In genomic region chr9:14644956-14645355, GRCm38 (mm10) we compare ENCODE assay signal across 9 mouse cellular contexts. TPM values are rescaled to one million over a fixed set of nuclear protein-coding genes. Genes with fewer than 3 reads are reported as not detected.
DNase-seq lines count a peak whose midpoint lies in the region; ATAC-seq and TF ChIP-seq lines count a peak whose summit lies in the region.
"Had no signal": no experiment of that assay in that cellular context is flagged by ENCODE, and none has a peak within 500 bp of the region (broad histone marks: within the 10 kb centered on the region; RNA-seq: fewer than 3 reads in every experiment).

Gene Amotl1, minus strand, starts transcription at chr9:14645056.

- DNase-seq in kidney, adult 11 months = no peak
- DNase-seq in adrenal gland, adult 8-10 months = no peak
- DNase-seq in layer of hippocampus, postnatal 14 days (ENCODE audit: low spot score in 2 of 2) = no peak
- DNase-seq in T-cell, adult 2 months (ENCODE audit: low spot score) = no peak
- no peak for DNase-seq in right cerebral cortex, adult 18-20 months
- no peak for DNase-seq in lung, postnatal 10 days
- DNase-seq: kidney, postnatal 10 days had no signal

- no peak for TF ChIP-seq POLR2A in embryonic fibroblast, embryonic 13.5 days (IDR thresholded peaks at IDR 0.05; ENCODE audit: low read depth, low read length)

- no peak within 1 kb of the TSS for H3K27ac ChIP-seq in kidney, embryonic 16.5 days (ENCODE audit: low read length)
- H3K27ac ChIP-seq in embryonic fibroblast, embryonic 13.5 days (ENCODE audit: insufficient read depth, low read length) = no peak within 1 kb of the TSS

- no peak for ATAC-seq in kidney, embryonic 16.5 days (ENCODE audit: low FRiP score, low TSS enrichment)

- no peaks in the 10 kb centered on the region for H3K36me3 ChIP-seq in kidney, embryonic 16.5 days (ENCODE audit: insufficient read depth, low read length)

- H3K9me3 ChIP-seq in kidney, embryonic 16.5 days (ENCODE audit: low read length) = no peaks in the 10 kb centered on the region

- TF ChIP-seq CTCF in embryonic fibroblast, embryonic 13.5 days (IDR thresholded peaks at IDR 0.05; ENCODE audit: borderline replicate concordance, insufficient read depth, low read length) = no peak

- no peak within 1 kb of the TSS for H3K9ac ChIP-seq in kidney, embryonic 16.5 days (replicated peaks; ENCODE audit: low read length)

- H3K4me3 ChIP-seq in kidney, embryonic 16.5 days (ENCODE audit: low read length) = no peak within 1 kb of the TSS
- H3K4me3 ChIP-seq in embryonic fibroblast, embryonic 13.5 days (ENCODE audit: insufficient read depth, low read length) = no peak within 1 kb of the TSS

- no peaks in the 10 kb centered on the region for H3K27me3 ChIP-seq in kidney, embryonic 16.5 days (ENCODE audit: insufficient read depth, low read length)

- H3K4me2 ChIP-seq in kidney, embryonic 16.5 days (replicated peaks; ENCODE audit: low read depth, low read length) = no peak within 1 kb of the TSS

- WGBS in kidney, embryonic 16.5 days = 58% methylated on average over 4 of the region's 4 CpGs

- peaks cover 31% of the 10 kb centered on the region for H3K4me1 ChIP-seq in kidney, embryonic 16.5 days (ENCODE audit: insufficient read depth, low read length)
- peaks cover 19% of the 10 kb centered on the region for H3K4me1 ChIP-seq in embryonic fibroblast, embryonic 13.5 days (ENCODE audit: control insufficient read depth, insufficient read depth, low read length)

RNA-seq across cellular contexts. Expression of gene Amotl1, which starts in this region (rescaled TPM):
- 21.3 and 21.9 TPM in 2 replicates for polyA plus RNA-seq in kidney, embryonic 16.5 days (2015; fragmentation: Nextera tagmentation; extraction: Ambion mirVana)
- 10 to 100 TPM; 26.5 to 48.4 (median 40.6) TPM for total RNA-seq in adrenal gland, adult 8-10 months (2022)
- polyA plus RNA-seq in embryonic fibroblast, embryonic 13.5 days (2011; ENCODE audit: insufficient read length, low read depth, missing spikeins) = 61.2 and 63.1 TPM in 2 replicates
- 10 to 100 TPM; 19.1 to 25.1 TPM for total RNA-seq in layer of hippocampus, postnatal 14 days (2021)
